Mouse (Mus musculus): ENCODE measurements around the gene Vmn1r236.

The Vmn1r236 gene

DNA sequence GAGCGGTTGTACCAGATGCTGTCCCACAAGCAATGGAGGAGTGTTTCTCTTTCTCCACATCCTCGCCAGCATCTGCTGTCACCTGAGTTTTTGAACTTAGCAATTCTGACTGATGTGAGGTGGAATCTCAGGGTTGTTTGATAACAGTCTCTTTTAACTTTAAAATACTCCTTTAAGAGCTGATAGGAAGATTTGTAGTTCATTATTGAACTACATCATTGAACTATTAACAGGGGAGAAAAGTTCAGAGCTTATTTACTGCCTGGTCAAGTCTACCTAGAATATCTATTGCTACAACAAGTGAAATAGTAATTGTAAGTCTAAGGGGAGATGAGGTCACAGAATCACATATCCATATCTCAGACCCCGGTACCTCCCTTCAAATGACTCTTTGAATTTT lies at the start of gene Vmn1r236:
Gene Vmn1r236, plus strand, starts transcription at position 301 of the 400 bp plus-strand sequence.
- DNase-seq: no peak

DNA sequence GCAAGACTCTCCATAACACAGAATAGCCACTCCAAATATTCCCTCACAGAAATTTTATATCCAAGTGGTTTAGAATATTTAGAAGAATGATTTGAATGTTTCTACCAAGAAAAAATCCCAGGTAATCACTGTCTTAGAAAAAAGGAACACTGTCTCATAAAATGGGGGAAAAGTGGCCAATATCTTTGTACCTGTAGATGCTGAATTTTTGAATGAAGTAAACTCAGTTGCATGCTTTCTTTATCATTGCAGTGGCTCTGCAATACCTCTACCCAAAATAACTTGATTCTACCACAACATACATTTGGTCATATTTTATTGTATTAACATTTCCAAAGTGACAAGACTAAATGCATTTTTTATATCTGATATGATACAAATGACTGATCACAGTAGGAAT lies 26.6 kb upstream of the Vmn1r236 start, which contains the start of gene Vmn1r235:
Gene Vmn1r235, plus strand, starts transcription at position 301 of the 400 bp plus-strand sequence.
- DNase-seq: no peak

DNA sequence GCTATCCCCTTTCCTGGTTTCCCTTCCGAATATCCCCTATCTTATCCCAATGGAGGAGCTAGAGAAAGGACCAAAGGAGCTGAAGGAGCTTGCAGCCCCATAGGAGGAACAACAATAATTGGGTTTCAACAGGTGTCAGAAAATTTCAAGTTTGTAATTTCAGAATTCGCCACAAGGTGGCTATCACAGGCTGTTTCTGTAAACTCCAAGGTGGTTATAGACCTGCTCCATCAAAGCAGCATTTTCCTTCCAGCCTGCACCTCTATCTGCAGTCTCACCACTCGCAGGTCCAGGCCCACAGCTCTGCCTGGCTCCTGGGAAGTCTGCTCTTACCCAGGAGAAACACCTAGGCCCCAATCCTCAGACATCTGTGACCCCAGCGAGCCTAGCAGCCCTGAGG lies 10.6 kb upstream of the Vmn1r236 start:
- DNase-seq: peak; percentile 65 to 74

DNA sequence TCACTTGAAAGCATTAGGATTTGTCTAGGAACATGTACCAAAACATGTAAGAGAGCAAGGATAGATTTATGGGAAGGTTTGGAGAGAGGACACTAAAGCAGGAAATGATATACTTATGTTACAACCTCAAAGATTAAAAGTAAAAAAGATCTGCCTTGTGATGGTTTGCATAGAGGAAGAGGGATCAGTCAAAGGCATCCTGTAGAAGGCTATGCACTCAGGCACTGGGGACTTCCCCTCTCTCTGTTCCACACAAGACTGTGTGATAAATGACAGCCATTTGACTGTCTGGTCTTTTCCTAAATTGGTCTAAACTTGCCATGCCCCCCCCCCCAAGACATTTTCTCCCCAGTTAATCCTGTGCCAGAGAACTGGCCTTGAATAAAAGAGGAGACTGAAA lies 1.7 kb downstream of the Vmn1r236 start:
- DNase-seq: no peak

DNA sequence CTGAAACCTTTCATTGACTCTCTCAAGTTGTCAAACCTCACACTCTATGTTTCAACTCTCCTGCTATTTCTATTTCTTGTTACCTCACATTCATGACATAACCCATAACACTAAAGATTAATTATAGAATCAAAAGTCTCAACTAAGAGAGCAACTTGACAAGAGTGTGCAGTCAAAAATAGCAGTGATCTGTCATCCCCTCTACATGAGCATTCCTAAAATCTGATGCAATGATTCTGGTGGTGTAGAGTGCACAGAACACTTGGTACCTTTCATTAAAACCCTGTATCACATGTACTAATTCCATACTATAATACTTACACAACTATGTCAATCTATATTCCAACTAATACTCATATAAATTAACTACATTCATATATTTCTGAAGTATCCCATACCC lies 7.0 kb downstream of the Vmn1r236 start:
- no peak for DNase-seq

DNA sequence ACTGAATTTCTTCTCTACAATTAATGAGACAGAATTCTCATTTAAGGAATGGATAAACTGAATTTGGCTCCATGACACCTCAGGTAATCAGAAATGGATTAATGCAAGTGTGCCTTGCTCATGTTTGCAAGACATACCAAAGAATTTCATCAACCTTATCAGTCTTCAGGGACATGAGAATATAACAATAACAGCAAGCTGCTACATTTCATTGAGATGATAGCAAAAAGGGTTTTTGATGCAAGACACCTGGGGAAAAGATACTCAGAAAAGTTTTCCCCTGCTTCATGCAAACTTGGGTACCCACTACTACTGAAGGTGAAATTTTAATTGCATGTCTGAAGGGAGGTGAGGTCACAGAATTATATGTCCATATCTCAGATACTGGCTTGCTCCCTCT lies 28.8 kb downstream of the Vmn1r236 start, which contains the start of gene Vmn1r237:
Gene Vmn1r237, plus strand, starts transcription at position 301 of the 400 bp plus-strand sequence.
- no peak for DNase-seq
